Mouse (Mus musculus): Measurements from ENCODE around the gene Naaladl2.

DNA sequence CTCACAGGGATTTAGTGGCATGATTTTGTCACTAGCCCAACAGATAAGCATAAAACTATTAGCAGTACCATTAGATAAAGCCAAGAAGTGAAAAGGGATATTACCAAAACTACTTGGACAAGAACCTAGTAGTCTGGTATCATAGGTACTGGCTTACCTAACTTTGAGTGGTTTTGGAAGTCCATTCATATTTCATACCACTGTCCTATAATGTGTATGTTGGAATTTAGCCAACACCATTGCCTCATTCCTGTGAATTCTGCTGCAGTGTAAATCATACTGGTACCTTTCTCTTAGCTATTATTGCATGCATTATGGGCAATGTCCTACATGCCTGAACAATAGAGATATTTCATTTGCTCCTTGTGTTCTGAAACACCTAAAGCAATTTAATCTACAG, 977.5 kb downstream of the Naaladl2 start:
- TF ChIP-seq POLR2A (IDR thresholded peaks at IDR 0.05; ENCODE audit: insufficient read depth, low read length) (no peak), CTCF (IDR thresholded peaks at IDR 0.05; ENCODE audit: low read depth, low read length) (no peak), EP300 (IDR thresholded peaks at IDR 0.05; ENCODE audit: insufficient read depth, low read depth, low read length) (no peak)
